Mouse (Mus musculus) liver, embryonic 14.5 days (tissue): Measurements from ENCODE around the gene Flna. TPM values are rescaled to one million over a fixed set of nuclear protein-coding genes. Genes with fewer than 3 reads are reported as not detected.
"Not testable (repeated sequence)": the region's sequence is repeated elsewhere in the genome, so short reads cannot be mapped to it uniquely, and the experiment has no call there.

Experiments used
- ATAC-seq: fragments of 200-750 bp; cut with Nextera tagmentation; 2 replicates; pipeline ENCODE4 v1.8.0; 2017; ENCODE audit warnings: moderate number of reproducible peaks, mild to moderate bottlenecking, moderate library complexity; ENCODE audit not compliant: insufficient read depth
- DNase-seq, 3 experiments: peaks; one replicate each; pipeline ENCODE4 v3.0.0-alpha.2; 2012 to 2013; ENCODE audit warnings: low read depth in 3 of 3, low spot score in 3 of 3
- H3K27ac ChIP-seq: fragments of 300-500 bp; sonication (generic); 2 replicates; pipeline ENCODE4 v1.5.1; 2014; ENCODE audit warnings: moderate library complexity, mild to moderate bottlenecking, control low read depth, inconsistent platforms
- H3K27me3 ChIP-seq: fragments of 300-500 bp; sonication (generic); 2 replicates; pipeline ENCODE4 v1.6.1; 2014; ENCODE audit warnings: mild to moderate bottlenecking, low read length, moderate library complexity; ENCODE audit not compliant: control insufficient read depth, insufficient read depth
- H3K36me3 ChIP-seq: fragments of 300-500 bp; sonication (generic); replicated peaks from 2 replicates; pipeline ENCODE4 v1.6.1; 2014; ENCODE audit warnings: low read depth; ENCODE audit not compliant: control insufficient read depth, insufficient read depth
- H3K4me1 ChIP-seq, 2 experiments: fragments of 200-500 bp in 1 of 2; fragments of 300-500 bp in 1 of 2; sonication (generic) in 1 of 2; replicated peaks; 2 replicates each; pipeline ENCODE4 v1.6.1; 2012 to 2014; ENCODE audit warnings: antibody characterized with exemption in 1 of 2, inconsistent platforms in 1 of 2, low read length in 1 of 2; ENCODE audit not compliant: control insufficient read depth in 2 of 2, insufficient read depth in 2 of 2
- H3K4me2 ChIP-seq: fragments of 300-500 bp; sonication (generic); 2 replicates; pipeline ENCODE4 v1.6.1; 2014; ENCODE audit warnings: low read depth, mild to moderate bottlenecking, control low read depth, moderate library complexity
- H3K4me3 ChIP-seq, 2 experiments: fragments of 200-500 bp in 1 of 2; fragments of 300-500 bp in 1 of 2; sonication (generic) in 1 of 2; 2 replicates each; pipeline ENCODE4 v1.5.1; 2012 to 2014; ENCODE audit warnings: low read depth in 2 of 2, low read length in 2 of 2, mild to moderate bottlenecking in 2 of 2, control low read depth in 1 of 2, inconsistent platforms in 1 of 2, moderate library complexity in 1 of 2; ENCODE audit not compliant: insufficient read depth in 1 of 2
- H3K9ac ChIP-seq: fragments of 300-500 bp; sonication (generic); replicated peaks from 2 replicates; pipeline ENCODE4 v1.6.1; 2014; ENCODE audit warnings: mild to moderate bottlenecking, control low read depth, moderate library complexity
- H3K9me3 ChIP-seq: fragments of 300-500 bp; sonication (generic); 2 replicates; pipeline ENCODE4 v1.6.1; 2016; ENCODE audit warnings: low read length, mixed read lengths; ENCODE audit not compliant: control insufficient read depth
- CTCF ChIP-seq: IDR thresholded peaks from 2 replicates; pipeline ENCODE4 v1.5.1; 2016; ENCODE audit warnings: antibody characterized with exemption, low read depth, control low read depth
- EP300 ChIP-seq: IDR thresholded peaks from 2 replicates; pipeline ENCODE4 v1.6.1; 2016; ENCODE audit warnings: antibody characterized with exemption, low read depth
- WGBS: fragments of 180-500 bp; shearing (Covaris S2); extraction: QIAGEN DNeasy Blood & Tissue Kit; methylation state at CpG from one replicate; pipeline ENCODE4 v1.1.7; 2014; ENCODE audit not compliant: insufficient replicate concordance; 5-methylcytosine and 5-hydroxymethylcytosine counted together
- polyA plus RNA-seq, 2 experiments: library from polyadenylated mRNA; depleted of rRNA in 1 of 2; stranded (reverse) in 1 of 2; unstranded in 1 of 2; fragments of >200 nt; fragmentation: Nextera tagmentation in 1 of 2; extraction: Ambion mirVana in 1 of 2; gene quantifications; 2 replicates each; pipeline versions ENCODE4 v1.2.1 to v1.2.3; 2012 to 2014

Flna gene
- polyA plus RNA-seq, 2 experiments, result 36.6 to 69.6 TPM

- no peak for DNase-seq
- Histone ChIP-seq H3K9me3 (no peaks in the 10 kb centered on the region), H3K27ac (no peak overlapping the region; the same call in 1 of the 2 replicates), H3K36me3 (no peaks in the 10 kb centered on the region), H3K4me1 (peaks cover 10 to 14% of the 10 kb centered on the region in 2 experiments), H3K27me3 (no peaks in the 10 kb centered on the region), H3K4me2 (peak overlapping the region; percentile 83), H3K9ac (no peak overlapping the region), H3K4me3 (no peak overlapping the region)
- TF ChIP-seq CTCF (no peak), EP300 (no peak)
- ATAC-seq, result no peak
- WGBS, result 44% methylated on average over 2 of the region's 2 CpGs
Observed at GRCm38 (mm10) chrX:74243396-74243795, 6.2 kb downstream of the Flna start.

DNA sequence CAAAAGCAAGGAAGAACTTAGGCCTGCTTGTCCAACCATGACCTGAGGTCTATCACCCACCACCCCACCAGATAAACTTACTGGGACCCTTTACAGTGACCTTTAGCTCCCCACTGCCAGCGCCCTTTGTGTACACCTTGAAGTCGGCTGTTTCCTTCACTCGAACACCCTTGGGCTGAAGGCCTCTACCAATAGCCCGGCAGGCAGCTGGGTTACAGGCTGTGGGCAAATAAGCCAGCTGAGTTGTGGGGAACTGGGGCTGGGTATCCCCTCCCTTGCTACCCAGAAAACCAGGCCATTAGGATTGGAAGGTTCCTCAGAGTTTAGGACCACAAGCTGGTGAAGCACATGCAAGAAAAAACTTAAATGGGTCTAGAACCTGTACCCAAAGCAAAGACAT lies 9.3 kb downstream of the Flna start:
- Histone ChIP-seq H3K27ac (no peak overlapping the region), H3K9me3 (no peaks in the 10 kb centered on the region), H3K36me3 (no peaks in the 10 kb centered on the region), H3K4me2 (no peak overlapping the region), H3K4me3 (no peak overlapping the region), H3K4me1 (peaks cover 10 to 12% of the 10 kb centered on the region in 2 experiments), H3K9ac (no peak overlapping the region), H3K27me3 (no peaks in the 10 kb centered on the region)
- DNase-seq, result no peak
- ATAC-seq, result no peak
- TF ChIP-seq CTCF (no peak), EP300 (no peak)
- 79% methylated on average over 4 of the region's 4 CpGs for WGBS

DNA sequence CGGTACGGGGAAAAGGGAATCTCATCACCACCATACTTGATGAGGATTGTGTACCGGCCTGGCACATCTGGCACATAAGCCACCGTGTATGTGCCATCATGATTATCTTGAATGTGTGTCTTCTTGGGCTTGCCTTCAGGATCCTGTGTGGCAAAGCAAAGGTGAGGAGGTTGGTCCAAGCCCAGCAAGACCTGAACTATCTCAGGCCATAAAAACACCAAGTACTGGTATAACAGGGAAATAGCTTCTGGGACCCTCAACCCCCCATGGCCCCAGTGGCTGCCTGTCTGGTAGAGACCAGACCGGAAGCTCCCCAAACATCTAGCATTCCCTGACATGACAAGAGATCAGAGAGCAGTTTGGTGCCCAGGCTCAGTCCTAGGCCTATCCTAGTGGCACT lies 16.4 kb downstream of the Flna start:
- 85% methylated on average over 5 of the region's 5 CpGs for WGBS
- ATAC-seq (no peak), DNase-seq (no peak)
- TF ChIP-seq EP300 (no peak), CTCF (no peak)
- no peaks in the 10 kb centered on the region for H3K4me1 ChIP-seq
- H3K9ac ChIP-seq, result no peak overlapping the region
- no peaks in the 10 kb centered on the region for H3K9me3 ChIP-seq
- H3K36me3 ChIP-seq, result no peaks in the 10 kb centered on the region
- H3K27me3 ChIP-seq, result no peaks in the 10 kb centered on the region
- H3K4me3 ChIP-seq, result no peak overlapping the region
- H3K4me2 ChIP-seq, result no peak overlapping the region
- no peak overlapping the region for H3K27ac ChIP-seq

GRCm38 (mm10) chrX:74230038-74230437 lies 19.6 kb downstream of the Flna start:
- no peak for DNase-seq
- WGBS, result 58% methylated on average over 1 of the region's 1 CpGs
- TF ChIP-seq CTCF (no peak), EP300 (no peak)

DNA sequence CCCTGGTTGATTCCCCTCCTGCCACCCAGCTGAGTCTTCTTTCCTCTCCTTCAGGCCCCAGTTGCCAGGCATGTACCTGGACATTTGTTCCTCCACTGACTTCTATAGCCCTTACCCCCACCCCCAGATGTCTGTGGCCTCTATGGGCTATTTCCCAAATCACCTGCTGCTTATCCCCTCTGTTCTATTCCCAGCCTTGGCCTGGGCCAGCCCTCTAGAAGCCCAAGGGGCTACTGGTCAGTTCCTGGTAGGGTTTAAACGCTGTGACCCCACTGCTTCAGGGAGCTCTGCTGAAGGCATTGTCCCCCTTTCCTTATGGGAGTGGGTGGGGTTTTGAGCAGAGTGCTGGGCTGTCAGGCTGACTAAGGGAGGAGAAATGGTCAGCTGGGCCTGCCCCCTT lies 29.5 kb downstream of the Flna start:
- DNase-seq, H3K9ac ChIP-seq, H3K4me3 ChIP-seq, H3K36me3 ChIP-seq, H3K27me3 ChIP-seq, ATAC-seq, H3K9me3 ChIP-seq, H3K27ac ChIP-seq, H3K4me2 ChIP-seq, H3K4me1 ChIP-seq: not testable (repeated sequence)
- WGBS, result 42% methylated on average over 1 of the region's 1 CpGs

More at GRCm38 (mm10) chrX:74230038-74230437, 19.6 kb downstream of the Flna start:
- Histone ChIP-seq H3K9ac (no peak overlapping the region), H3K27me3 (no peaks in the 10 kb centered on the region), H3K4me2 (no peak overlapping the region), H3K27ac (no peak overlapping the region), H3K9me3 (no peaks in the 10 kb centered on the region), H3K36me3 (no peaks in the 10 kb centered on the region), H3K4me3 (no peak overlapping the region), H3K4me1 (no peaks in the 10 kb centered on the region)
- ATAC-seq, result no peak

- ATAC-seq (no peak), DNase-seq (no peak)
- TF ChIP-seq EP300, result no peak
- TF ChIP-seq CTCF, result no peak
- H3K9me3 ChIP-seq, result no peaks in the 10 kb centered on the region
- WGBS, result 52% methylated on average over 13 of the region's 13 CpGs
- H3K4me1 ChIP-seq, result no peaks in the 10 kb centered on the region
- no peak overlapping the region for H3K27ac ChIP-seq
- H3K27me3 ChIP-seq, result no peaks in the 10 kb centered on the region
- H3K4me3 ChIP-seq, result no peak overlapping the region
- H3K9ac ChIP-seq, result no peak overlapping the region
- H3K4me2 ChIP-seq, result no peak overlapping the region
- H3K36me3 ChIP-seq, result no peaks in the 10 kb centered on the region
Observed at GRCm38 (mm10) chrX:74219449-74219848, 30.2 kb downstream of the Flna start.
